Mouse (Mus musculus): ENCODE measurements around the gene Ap5b1. TPM values are rescaled to one million over a fixed set of nuclear protein-coding genes. Genes with fewer than 3 reads are reported as not detected.

The Ap5b1 gene
- polyA plus RNA-seq, 1 experiment, result 18.8 TPM

DNA sequence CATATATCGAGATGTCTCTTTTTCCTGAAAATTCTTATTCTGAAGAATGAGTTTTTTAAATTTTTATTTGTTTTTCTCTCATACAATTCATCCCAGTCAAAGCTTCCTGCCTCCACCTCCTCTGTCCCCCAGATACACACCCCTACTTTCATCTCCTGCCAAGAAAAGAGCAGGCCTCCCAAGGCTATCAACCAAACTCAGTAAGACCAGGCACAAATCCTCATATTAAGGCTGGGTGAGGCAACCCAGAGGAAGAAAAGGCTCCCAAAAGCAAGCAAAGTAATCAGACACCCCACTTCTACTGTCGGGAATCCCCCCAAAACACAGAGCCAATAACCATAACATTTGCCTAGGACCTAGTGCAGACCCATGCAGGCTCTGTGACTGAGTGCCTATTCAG, 14.2 kb downstream of the Ap5b1 start:
- no peak for TF ChIP-seq GATA1 (IDR thresholded peaks at IDR 0.05; ENCODE audit: low read length)

DNA sequence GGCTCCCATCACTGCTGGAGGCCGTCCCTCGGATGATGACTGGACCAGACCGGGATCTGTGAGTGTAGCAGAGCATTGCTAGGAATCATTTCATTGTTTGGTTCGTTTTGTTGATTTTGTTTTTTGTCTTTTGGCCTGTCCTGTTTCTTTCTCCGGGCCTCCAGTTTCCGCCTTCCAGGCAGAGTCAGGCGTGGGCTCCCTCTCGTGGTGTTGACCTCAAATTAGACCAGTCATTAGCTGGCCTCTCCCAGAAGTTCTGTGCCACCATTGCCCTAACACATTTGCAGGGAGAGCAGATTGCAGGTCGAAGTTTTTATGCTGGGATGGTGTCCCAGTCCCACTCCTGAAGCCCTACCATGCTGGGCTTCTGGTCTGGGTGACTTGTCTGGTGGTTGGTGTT, 21.3 kb downstream of the Ap5b1 start:
- TF ChIP-seq GATA1 (IDR thresholded peaks at IDR 0.05; ENCODE audit: low read length), result no peak

DNA sequence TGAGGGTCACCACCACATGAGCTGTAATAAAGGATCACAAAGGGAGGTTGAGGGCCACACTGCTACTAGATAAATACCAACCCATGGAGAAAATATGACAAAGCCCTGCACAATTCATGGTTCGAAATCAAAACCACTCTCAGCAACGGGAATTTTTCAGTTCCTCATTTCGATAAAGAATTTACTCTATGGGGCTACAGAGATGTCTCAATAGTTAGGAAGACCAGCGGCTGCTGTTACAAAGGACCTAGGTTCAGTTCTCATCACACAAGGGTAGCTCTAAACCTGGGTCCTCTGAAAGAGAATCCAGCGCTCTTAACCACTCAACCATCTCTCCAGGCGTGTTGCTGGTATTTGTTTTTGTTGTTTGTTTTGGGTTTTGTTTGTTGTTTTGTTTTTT, 24.1 kb downstream of the Ap5b1 start:
- TF ChIP-seq GATA1 (IDR thresholded peaks at IDR 0.05; ENCODE audit: low read length), result no peak

DNA sequence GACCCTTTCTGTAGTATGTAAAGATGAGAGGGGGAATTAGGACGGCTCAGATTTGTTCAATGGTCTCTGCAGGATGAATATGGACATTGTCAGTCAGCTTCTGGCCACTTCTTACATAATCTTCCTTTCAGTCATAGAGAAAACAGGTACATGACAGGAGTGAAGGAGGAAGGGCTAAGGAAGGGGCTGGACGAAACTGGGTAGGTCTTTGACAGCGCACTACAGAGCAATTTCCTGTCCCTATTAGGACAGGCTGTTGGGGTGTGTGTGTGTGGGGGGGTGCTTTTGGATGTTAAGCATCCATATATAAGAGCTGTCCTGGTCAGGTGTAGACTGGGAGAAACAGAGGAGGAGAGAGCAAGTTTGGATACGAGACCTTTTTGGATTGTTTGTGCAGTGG, 31.4 kb downstream of the Ap5b1 start:
- no peak for TF ChIP-seq GATA1 (IDR thresholded peaks at IDR 0.05; ENCODE audit: low read length)

DNA sequence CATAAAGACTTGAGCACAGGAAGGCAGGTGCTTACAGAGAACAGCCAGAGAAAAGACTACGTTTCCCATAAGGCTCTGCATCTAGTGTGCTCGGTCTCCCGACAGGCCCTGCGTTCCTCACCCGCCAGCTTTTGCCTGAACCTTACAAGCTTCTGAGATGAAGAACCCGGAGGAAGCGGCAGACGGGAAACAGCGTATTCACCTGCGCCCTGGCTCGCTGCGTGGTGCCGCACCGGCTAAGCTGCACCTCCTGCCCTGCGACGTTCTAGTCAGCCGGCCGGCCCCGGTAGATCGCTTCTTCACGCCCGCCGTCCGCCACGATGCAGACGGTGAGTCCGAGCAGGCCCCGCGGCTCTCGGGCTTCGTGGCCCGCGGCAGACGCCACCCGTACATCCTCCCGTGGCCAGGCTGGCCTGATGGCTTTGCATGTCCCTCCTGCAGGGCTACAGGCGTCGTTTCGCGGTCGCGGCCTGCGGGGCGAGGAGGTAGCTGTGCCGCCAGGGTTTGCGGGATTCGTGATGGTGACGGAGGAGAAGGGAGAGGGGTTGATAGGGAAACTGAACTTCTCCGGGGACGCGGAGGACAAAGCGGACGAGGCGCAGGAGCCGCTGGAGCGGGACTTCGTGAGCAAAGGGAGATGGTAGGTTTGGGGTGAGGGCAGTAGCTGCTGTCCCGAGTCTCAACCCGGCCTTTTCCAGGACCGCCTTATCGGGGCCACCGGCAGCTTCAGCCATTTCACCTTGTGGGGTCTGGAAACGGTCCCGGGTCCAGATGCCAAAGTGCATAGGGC, 34.1 kb downstream of the Ap5b1 start, which contains the start of gene Rnaseh2c:
Gene Rnaseh2c, plus strand, starts transcription at position 122 of the 790 bp plus-strand sequence.
- no peak for TF ChIP-seq GATA1 (IDR thresholded peaks at IDR 0.05; ENCODE audit: low read length)

DNA sequence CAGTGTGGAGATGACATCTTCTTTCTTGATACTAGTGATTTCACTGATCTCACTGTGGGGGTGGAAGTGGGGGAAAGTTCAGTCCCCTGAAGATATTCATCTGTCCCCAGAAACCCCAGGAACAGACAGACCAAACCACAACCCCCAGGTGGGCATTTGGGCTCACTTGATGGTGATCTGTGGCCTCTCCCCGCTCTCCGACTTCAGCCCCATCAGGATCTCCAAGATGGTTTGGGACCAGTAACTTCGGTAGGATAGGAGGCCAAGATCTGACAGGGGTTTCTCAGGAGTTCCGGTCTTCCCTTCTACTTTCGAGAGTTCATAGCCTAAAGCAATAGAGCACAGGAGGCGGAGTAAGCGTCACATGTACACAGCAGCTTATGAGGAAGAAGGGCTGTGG, 35.8 kb downstream of the Ap5b1 start:
- no peak for TF ChIP-seq GATA1 (IDR thresholded peaks at IDR 0.05; ENCODE audit: low read length)

DNA sequence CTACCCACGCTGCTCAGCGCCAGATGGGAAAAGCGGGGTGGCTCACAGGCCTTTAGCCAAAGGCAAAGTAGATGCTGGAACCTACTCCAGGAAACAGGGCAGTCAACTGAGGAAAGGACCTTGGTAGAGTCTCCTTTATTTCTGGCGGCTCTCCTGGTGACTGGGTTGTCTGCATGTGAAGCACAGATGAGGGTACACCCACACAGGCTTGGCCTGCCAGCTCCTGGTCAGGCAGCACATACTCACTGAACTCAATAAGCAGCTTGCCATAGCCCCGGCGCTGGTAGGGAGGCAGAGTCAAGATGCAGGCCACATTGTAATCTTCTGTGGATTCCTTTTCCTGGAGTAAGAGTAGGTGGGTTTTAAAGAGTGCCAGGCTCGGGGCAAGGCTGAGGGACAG, 37.3 kb downstream of the Ap5b1 start:
- no peak for TF ChIP-seq GATA1 (IDR thresholded peaks at IDR 0.05; ENCODE audit: low read length)

DNA sequence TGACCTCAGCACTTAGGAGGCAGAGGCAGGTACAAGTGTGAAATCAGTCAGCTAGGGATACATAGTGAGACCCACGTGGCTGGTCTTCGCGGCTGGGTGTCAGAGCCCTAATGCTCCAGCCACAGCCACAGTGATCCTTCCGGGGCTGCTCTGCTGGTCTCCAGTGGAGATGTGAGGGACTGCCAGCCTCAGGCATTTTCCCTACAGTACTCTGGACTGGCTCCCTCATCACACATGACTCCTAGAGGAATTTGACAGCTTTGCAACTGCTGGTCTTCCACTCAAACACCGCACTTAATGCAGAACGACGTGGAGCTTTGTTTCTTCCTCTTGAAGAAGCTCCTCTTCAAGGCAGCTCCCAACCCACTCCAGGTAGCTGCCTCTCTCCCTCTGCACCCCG, 38.4 kb downstream of the Ap5b1 start:
- no peak for TF ChIP-seq GATA1 (IDR thresholded peaks at IDR 0.05; ENCODE audit: low read length)

DNA sequence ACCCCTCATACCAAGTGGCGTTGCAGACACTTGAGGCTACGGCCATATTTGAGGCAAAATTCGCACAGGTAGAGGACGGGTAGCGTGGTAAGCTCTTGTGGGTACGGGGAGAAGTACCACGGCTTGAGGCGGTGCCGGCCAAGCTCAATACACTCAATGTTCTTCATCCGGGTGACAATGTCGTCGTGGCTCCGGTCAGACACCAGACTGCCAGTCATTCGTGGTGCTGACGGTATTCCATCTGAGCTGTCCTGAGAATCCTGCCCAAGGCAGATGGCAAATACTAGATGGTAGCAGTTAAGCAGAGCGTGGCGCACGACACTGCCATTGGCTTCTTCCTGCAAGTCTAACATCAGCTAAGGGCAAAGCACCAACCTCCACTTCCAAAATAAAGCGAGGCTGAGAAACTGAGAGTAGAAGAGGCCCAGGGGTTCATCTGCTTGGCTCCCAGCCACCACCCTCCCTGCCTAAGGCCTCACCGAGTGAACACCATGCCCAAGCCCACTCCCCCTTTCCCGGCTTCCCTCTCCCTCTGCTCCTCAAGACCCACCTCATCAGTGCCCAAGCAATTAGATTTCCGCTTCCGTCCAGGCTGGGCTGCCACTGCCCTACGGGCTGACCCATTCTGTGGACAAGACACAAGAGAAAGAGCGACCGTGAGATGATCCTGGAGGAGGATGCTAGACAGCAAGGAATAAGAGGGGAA, 40.0 kb downstream of the Ap5b1 start:
- TF ChIP-seq GATA1 (IDR thresholded peaks at IDR 0.05; ENCODE audit: low read length), result no peak

DNA sequence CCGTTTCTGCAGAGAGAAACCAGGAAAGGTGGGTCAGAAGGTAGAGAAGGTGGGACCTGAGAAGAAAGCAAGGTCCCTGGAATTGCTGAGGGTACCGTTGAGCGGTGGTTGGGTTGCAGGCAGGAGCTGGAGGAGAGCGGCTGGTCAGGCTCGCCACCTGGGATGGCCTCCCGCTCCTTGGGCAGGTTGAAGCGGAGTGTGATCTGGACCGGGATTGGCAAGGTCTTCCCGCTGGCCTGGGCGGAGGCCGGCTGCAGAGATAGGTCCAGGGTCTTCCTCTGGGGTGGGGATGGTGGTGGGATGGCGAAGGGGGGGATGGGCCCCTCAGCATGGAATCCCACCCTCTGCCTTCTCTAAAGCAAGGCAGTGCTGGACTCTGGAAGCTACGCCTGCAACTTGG, 40.9 kb downstream of the Ap5b1 start:
- no peak for TF ChIP-seq GATA1 (IDR thresholded peaks at IDR 0.05; ENCODE audit: low read length)

DNA sequence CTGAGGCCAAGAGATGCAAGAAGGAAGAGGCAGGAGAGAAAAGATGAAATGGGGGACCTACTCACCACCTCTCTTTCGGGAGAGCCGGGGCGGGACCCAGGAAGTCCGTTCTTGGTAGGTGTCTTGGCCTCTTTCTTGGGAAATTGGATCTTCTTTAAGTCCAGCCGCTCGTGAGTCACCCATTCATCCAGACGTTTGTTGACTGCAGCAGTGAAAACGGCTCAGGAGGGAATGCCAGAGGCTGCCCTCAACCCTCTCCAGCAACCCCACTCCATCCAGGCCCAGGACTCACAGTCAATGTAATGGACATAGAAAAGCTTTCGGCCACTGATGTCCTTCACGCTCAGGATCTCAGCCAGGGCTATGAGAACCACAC, 41.3 kb downstream of the Ap5b1 start:
- no peak for TF ChIP-seq GATA1 (IDR thresholded peaks at IDR 0.05; ENCODE audit: low read length)

DNA sequence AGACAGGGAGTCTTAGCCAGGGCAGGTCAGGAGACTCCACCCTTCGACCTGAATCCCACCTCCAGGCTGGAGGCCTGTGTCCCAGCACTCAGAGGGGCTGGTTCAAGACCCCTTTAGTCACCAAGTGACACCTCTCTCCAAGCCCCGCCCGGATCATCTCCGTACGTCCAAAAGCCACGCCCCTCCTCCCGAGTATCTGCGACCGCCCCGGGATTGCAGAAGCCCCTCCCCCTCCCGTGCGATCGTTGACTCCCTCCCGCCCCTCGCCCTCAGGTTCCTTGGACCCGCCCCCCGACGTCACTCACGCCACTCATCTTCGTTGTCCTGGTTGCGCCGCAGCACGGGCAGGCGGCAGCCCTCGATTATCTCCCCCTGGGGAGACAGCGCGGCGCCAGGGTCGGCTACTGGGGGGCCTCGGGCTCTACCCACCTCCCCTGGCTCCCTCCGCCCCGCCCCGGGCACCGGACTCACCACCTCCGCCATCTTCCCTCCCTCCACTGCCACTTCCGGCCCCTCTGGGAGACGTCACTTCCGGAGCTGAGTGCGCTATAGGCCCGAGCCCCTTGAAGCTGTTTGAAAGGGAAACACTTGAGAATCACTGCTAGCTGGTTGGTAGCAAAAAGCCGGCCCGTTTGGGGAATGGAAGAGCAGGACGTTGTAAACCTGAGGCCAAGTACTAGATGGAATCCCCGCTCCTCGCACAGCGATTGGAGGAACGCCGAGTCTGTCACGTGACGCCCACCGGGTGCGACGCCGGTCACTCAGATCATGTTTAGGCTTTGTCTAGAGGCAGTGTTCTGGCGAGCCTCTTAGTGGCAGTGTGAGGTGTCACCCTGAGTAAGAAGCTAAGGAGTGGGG, 42.0 kb downstream of the Ap5b1 start, which contains the start of gene Kat5:
Gene Kat5, minus strand, starts transcription at position 691 of the 858 bp plus-strand sequence.
- TF ChIP-seq GATA1 (IDR thresholded peaks at IDR 0.05; ENCODE audit: low read length), result no peak

DNA sequence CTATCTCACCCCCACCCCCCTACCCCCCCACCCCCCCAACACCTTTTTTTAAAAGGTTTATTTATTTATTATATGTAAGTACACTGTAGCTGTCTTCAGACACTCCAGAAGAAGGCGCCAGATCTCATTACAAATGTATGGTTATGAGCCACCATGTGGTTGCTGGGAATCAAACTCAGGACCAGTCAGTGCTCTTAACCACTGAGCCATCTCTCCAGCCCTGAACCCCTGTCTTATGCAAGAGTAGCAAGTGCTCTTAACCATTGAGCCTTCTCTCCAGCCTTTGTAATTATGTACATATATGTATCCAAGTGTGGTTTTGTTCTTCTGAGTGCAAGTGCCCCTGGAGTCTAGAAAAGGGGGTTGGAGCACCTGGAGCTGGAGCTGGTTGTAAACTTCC, 44.1 kb downstream of the Ap5b1 start:
- TF ChIP-seq GATA1 (IDR thresholded peaks at IDR 0.05; ENCODE audit: low read length), result no peak

DNA sequence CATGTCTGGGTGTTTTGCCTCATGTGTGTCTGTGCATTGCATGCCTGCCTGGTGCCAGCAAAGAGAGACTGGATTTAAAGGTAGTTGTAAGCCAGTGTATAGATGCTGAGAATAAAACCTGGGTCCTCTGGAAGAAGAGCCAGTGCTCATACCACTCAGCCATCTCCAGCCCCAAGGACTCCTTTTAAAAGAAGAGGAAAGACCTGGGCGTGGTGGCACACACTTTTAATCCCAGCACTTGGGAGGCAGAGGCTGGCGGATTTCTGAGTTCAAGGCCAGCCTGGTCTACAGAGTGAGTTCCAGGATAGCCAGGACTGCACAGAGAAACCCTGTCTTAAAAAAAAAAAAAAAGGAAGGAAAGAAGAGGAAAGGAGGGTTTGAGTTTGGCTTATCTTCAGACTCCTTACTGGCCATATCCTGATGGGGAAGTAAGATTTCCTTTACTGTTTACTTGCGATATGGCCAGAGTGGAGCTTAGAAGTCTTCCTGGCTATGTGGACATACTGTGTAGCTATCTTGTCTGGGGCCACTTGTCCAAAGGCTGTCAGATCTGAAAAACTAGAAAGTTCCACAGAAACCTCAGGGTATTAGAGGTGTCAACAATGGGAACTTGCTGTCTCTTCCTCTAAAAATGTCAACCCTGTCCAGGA, 45.1 kb downstream of the Ap5b1 start:
- TF ChIP-seq GATA1 (IDR thresholded peaks at IDR 0.05; ENCODE audit: low read length), result peak; percentile 70

DNA sequence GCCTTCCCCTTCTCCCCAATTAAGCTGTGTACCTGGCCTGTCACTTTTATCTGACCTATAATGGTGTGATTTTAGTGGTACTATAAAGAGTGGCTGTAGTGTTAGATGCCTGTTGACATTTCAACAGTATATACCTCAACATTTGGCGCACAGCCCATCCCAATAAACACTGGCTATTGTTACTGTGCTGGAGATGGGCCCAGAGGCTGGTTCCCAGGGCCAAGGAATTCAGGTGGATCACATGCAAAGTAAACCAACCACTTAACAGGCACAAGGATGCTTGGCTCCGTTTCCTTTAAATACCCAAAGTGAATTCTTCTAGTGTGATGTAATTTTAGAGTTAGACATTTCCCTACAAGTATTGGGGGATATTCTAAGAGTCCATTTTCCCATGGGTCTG, 47.1 kb downstream of the Ap5b1 start:
- no peak for TF ChIP-seq GATA1 (IDR thresholded peaks at IDR 0.05; ENCODE audit: low read length)

All from G1E-ER4 (cell line).